Mouse (Mus musculus): ENCODE measurements around the gene Reln.

Reln gene

GRCm38 (mm10) chr5:22344556-22344975 lies at the start of gene Reln:
Gene Reln (minus strand): TSS chr5:22344702.
- DNase-seq: peak; percentile 74 to 88

- no peak for DNase-seq
These were observed 44.0 kb upstream of the Reln start for GRCm38 (mm10) chr5:22388502-22388901.

GRCm38 (mm10) chr5:22360510-22360909 lies 16.0 kb upstream of the Reln start:
- no peak for DNase-seq

GRCm38 (mm10) chr5:22348412-22348811 lies 3.9 kb upstream of the Reln start:
- DNase-seq: no peak

- no peak for DNase-seq
These were observed 3.2 kb upstream of the Reln start for GRCm38 (mm10) chr5:22347732-22348131.

- peak; percentile 41 to 45 for DNase-seq
These were observed 1.6 kb upstream of the Reln start for GRCm38 (mm10) chr5:22345894-22346635.

GRCm38 (mm10) chr5:22344976-22345651 lies 612 bp upstream of the Reln start:
- DNase-seq: peak; percentile 64 to 68

- peak; percentile 58 to 71 for DNase-seq
These were observed 503 bp downstream of the Reln start for GRCm38 (mm10) chr5:22343843-22344555.

- DNase-seq: peak in 1 of 2 experiments; percentile 68
These were observed 1.0 kb downstream of the Reln start for GRCm38 (mm10) chr5:22343536-22343842.

GRCm38 (mm10) chr5:22342461-22342860 lies 2.0 kb downstream of the Reln start:
- peak; percentile 38 to 53 for DNase-seq

GRCm38 (mm10) chr5:22340991-22341390 lies 3.5 kb downstream of the Reln start:
- DNase-seq: peak; percentile 41 to 48

- DNase-seq: no peak
These were observed 9.1 kb downstream of the Reln start for GRCm38 (mm10) chr5:22335408-22335807.

- DNase-seq: peak; percentile 65 to 69
These were observed 13.7 kb downstream of the Reln start for GRCm38 (mm10) chr5:22330802-22331201.

GRCm38 (mm10) chr5:22328431-22329359 lies 15.8 kb downstream of the Reln start:
- DNase-seq: no peak

- no peak for DNase-seq
These were observed 17.3 kb downstream of the Reln start for GRCm38 (mm10) chr5:22327170-22327569.

- DNase-seq: peak; percentile 47 to 54
These were observed 20.7 kb downstream of the Reln start for GRCm38 (mm10) chr5:22323801-22324200.

- no peak for DNase-seq
These were observed 26.7 kb downstream of the Reln start for GRCm38 (mm10) chr5:22317807-22318206.

- DNase-seq: no peak
These were observed 28.0 kb downstream of the Reln start for GRCm38 (mm10) chr5:22316471-22316870.

- peak in 1 of 2 experiments; percentile 52 for DNase-seq
These were observed 28.5 kb downstream of the Reln start for GRCm38 (mm10) chr5:22315990-22316389.

- no peak for DNase-seq
These were observed 31.5 kb downstream of the Reln start for GRCm38 (mm10) chr5:22312995-22313394.

GRCm38 (mm10) chr5:22311046-22311445 lies 33.5 kb downstream of the Reln start:
- peak; percentile 63 to 73 for DNase-seq

- peak in 1 of 2 experiments; percentile 8 for DNase-seq
These were observed 35.5 kb downstream of the Reln start for GRCm38 (mm10) chr5:22309001-22309400.

GRCm38 (mm10) chr5:22307853-22308252 lies 36.6 kb downstream of the Reln start:
- DNase-seq: no peak
